Mouse (Mus musculus) left cerebral cortex, postnatal 10 days (tissue): ENCODE results near the gene Zfp445. TPM values are rescaled to one million over a fixed set of nuclear protein-coding genes. Genes with fewer than 3 reads are reported as not detected.
"Not testable (repeated sequence)": the region's sequence is repeated elsewhere in the genome, so short reads cannot be mapped to it uniquely, and the experiment has no call there.

Experiments used
- DNase-seq, 2 experiments: peaks; one replicate each; pipeline ENCODE4 v3.0.0; 2021 to 2022; ENCODE audit warnings: low spot score in 2 of 2, mixed read lengths in 1 of 2; ENCODE audit errors: extremely low spot score in 1 of 2
- intact Hi-C: fragments of 180-260 bp; cut with DNase I; formaldehyde crosslinking; loops from one replicate; pipeline ENCODE4 v1.15.1; 2025
- total RNA-seq, 2 experiments: library from RNA; stranded (reverse); gene quantifications; 2 replicates each; pipeline ENCODE4 v1.2.3; 2021

Gene Zfp445
- 100 to 1,000 TPM; 166 to 172 TPM for total RNA-seq

DNA sequence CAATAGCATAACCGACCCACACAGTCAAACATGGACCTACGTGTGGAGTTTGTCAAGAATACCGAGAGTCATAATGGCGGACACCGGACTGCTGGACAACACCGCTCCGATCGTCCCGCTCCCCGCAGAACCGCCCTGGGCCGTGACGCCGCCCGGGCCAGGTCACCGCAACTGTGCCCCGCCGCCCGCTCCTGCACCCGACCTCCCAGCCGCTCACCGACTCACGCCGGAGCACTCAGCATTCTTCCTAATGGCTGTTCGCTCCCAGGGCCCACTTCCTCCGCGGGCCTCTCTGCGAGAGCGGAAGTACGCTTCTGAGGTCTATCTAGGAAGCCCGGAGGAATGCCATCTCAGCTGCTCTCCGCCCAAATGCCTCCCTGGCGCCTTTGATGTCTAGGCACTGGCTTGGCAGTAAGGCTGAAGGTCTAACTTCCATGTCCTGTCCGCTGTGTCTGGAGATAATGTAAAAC is at the start of gene Zfp445:
Gene Zfp445, minus strand, starts transcription at position 310 of the 470 bp plus-strand sequence.
- intact Hi-C loops, result no loop called here
- peak; percentile 69 to 84 for DNase-seq

DNA sequence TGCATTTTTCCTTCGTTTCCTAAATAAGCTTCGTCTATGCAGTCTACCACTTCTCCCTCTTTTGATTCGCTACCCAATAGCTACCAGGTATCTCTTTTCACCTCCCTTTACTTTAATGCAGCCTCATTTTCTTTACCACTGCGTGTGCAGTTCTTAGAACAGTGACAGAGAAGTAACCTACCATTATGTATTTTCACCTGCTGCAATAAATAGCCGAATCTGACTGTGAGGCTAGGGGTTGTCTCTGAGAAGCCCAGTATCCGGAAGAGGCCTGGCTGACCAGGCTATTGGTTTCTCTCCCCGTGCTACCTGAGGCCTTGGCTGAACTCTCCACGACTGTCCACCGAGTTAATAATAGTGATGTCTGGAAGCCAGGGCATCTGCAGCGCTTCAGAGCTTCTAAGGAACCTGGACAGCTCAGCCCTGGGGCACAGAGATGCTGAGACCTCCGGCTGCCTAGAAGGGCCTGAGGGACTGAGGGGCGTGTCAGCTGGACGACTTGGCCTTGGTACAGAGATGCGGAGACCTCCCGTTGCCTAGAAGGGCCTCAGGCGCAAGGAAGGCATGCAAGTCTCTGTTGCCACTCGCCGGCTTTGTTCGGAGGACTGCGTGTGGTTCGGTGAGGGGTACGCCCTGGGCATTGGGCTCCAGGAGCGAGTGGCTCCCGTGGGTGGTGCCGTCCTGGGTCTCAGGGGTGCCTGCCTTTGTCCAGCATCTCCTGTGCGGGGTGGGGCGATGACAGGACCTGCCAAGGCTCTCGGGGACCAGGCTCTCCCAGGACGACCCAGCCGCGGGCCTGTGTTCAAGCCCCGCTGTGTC is 37.1 kb upstream of the Zfp445 start:
- intact Hi-C loops, result no loop called here
- DNase-seq, result peak; percentile 46 to 85

DNA sequence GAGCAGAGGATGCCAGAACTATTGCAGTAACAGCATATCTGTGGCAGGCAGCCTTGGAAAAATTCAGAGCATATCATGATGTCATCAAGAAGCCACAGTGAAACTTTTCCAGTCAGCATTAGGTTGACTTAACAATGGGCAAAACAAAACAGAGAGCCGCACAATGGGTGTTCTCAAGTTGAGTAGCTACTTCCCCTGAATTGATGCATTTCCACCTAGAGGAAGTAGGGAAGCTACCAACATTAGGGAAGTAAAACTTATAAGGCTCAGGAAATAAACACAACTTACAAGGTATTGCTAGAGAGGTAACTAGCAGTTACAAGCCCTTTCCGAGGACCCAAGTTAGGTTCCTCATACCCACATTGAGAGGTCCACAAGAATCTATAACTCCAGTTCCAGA is 35.2 kb upstream of the Zfp445 start:
- no peak for DNase-seq
- intact Hi-C loops, result no loop called here

DNA sequence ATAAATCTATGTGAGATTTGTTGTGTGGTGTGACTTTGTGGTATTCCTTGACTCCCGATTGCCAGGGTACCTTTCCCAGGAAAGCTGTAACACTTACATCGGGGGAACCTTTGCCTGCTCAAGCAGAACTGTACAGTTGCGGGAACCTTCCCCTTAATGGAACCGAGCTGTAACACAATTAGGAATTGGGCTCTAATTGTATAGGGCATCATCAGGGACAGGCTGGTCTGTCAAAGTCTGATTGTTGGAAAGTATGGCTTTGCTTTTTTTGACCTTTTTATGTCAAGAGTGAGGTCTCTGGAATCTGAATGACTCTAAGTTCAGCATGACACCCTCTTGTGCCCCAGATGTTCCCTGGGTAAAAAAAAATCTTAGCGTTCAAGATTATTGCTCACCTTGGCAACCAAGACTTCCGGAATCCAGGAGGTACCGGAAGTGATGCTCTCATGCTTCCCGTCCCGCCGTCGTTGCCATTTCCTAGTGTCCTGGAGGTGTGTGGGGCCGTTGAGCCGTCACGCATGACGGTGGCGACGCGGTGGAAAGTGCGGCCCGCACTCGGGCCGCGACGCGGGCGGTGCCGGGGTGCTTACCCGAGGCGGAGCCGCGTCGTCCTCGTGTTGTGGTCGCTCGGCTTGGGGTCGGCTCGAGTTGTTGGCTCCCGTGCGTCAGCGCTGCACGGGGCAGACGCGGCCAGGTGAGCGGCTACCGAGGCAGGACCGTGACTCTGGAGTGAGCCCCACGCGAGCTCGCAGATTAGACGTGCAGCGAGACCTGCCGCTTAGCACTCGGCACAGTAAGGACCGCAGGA is 20.8 kb upstream of the Zfp445 start:
- intact Hi-C loops, result no loop called here
- peak; percentile 57 to 72 for DNase-seq

DNA sequence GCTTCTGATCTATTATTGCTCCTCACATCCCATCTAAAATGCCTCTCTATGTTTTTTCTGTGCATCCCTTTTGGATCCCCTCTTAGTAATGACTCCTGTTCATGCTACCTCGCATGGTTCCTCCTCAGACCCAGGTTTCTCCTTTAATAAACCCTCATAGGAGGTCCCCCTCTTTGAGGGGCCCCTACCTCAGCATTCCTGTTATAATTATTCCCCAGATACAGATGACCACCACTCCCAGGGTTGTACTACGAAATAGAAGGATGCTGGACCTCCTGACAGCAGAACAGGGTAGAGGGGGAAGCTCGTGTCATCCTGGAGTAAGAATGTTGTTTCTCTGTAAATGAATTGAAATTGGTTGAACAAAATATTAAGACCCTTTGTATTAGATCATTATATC is 19.6 kb upstream of the Zfp445 start, which contains the start of gene Zkscan7:
Gene Zkscan7, plus strand, starts transcription at position 301 of the 400 bp plus-strand sequence.
- intact Hi-C loops, result no loop called here
- no peak for DNase-seq

DNA sequence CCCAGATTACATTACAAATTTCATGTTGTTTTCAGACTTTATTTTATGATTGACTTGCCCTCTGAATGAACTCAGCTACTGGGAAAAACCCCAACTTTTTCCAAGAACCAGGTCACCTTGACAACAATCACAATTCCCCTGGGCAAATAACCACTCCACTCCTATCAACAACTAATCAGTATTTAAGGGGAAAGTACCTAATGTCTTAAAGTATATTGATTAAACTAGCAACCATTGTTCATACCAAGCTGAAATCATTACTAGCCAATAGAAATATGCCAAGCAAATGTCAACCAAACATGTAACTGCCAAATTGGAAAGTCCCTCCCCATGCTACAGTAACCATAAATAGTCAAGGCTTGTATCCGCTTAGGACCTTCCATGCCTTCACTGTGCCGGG is 9.3 kb upstream of the Zfp445 start:
- DNase-seq, result no peak
- intact Hi-C loops, result no loop called here

DNA sequence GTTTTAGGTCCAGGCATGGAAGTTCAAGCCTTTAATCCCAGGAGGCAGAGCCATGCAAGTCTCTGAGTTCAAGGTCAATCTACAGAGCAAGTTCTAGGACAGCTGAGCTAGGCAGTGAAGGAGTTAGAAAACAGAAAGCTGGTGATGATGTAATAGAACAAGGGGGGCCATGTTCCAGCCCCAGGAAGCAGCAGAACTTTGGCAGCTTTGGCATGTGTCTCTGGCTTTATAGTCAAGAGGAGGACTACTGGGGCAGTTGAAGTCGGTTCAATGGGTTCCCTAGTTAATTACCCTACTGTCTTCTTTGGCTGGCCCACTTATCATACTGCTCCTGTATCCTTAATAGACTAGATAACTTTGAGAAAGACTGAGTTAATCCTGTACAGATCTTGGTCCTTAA is 8.8 kb upstream of the Zfp445 start:
- intact Hi-C loops, result no loop called here
- no peak for DNase-seq

DNA sequence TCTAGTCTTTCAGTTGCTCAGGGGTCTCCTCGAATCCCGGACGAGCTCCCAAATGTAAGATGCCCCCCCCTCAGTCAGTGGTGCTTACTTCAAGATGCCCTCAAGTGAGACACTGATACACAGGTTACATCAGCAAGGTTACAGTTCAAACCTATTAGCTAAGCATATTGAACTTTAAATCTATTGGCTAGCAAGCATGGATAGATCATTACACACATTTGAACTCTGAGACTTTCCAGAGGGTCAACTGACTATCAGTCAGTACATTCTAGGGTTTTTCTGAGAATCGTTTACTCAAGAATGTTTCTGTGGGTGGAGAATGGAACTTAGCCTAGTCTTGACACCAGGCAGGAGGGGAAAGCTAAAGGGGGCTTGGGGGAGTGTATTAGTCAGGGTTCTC is 6.8 kb upstream of the Zfp445 start:
- DNase-seq, result no peak
- intact Hi-C loops, result no loop called here

DNA sequence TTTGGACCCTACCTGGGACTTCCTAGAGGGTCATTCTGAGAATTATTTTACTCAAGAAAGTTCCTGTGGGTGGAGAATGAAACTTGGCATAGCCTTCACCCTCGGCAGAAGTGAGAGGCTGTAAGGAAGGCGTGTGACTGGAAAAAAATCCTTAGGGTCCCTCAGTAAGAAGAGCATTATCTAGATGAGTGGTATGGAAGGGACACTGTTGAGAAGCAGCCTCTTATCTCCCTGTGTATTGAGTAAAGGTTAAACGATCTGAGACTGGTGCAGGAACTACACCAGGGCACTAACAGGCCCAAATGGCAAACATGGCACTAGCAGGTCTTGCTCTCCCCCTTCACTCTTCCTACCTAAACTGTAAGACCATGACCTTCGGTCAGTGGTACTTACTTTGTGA is 386 bp upstream of the Zfp445 start:
- intact Hi-C loops, result no loop called here
- no peak for DNase-seq

DNA sequence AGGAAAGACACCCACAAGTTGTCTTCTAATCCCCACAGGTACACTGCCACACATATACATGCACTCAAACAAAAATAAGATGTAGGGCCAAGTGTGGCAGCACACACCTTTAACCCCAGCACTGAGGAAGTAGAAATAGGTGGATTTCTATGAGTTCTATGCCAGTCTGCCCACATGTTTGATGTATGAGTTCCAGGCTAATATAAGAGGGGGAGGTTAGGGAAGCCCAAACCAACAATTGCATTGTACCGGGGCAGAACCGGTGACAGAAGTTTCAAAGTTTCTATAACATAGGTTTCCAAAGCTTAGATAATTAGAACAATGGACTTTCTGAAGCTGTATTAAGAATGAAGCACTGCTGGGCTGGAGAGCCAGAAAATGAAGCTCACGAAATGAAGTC is 958 bp downstream of the Zfp445 start:
- DNase-seq, result no peak
- intact Hi-C loops, result no loop called here

DNA sequence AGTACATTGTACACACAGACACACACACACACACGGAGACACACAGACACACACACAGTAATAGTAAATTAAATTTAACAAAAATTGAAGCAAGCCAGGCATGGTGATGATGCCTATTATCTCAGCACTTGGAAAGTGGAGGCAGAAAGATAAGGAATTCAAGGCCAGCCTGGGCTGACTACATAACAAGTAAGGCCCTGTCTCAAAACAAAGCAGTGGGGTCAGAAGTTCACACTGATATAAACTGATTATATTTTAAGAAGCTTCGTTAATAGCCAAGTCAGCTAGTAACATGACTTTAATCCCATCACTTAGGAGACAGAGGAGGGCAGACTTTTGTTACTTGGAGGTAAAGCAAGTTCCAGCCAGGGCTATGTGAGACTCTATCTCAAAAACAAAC is 2.1 kb downstream of the Zfp445 start:
- intact Hi-C loops, result no loop called here
- no peak for DNase-seq

DNA sequence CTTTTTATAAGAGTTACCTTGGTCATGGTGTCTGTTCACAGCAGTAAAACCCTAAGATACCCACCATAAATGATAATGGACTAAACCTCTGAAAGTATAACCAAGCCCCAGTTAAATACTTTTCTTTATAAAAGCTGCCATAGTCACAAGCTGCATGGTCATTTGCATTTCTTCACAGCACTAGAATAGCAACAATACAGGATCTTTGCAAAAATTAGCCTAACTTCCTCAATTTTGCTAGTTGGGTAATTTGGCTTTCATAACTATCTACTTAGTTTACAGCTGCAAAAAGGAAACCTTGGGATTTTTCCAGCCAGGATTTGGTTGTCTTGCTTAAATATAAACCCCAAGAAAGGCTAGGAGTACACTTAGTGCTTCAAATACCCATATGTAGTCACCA is 5.1 kb downstream of the Zfp445 start:
- intact Hi-C loops, result no loop called here
- DNase-seq, result no peak

DNA sequence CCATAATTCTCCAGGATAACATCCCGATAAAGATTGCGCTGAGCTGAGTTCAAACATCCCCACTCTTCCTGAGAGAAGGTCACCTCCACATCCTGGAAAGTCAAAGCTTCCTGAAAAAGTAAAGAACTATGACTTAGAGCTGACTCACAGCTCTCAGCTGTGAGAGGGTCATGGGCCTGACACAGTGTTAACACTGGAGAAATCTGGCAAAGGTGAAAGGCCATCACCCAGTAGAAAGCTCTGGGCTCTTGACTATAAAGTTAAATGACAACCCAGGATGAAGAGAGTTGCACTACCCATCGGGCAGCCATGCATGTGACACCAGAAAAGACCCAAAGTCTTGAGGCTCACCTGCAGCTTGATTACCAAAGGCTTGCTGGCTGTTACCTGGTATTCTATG is 9.1 kb downstream of the Zfp445 start:
- intact Hi-C loops, result no loop called here
- no peak for DNase-seq

DNA sequence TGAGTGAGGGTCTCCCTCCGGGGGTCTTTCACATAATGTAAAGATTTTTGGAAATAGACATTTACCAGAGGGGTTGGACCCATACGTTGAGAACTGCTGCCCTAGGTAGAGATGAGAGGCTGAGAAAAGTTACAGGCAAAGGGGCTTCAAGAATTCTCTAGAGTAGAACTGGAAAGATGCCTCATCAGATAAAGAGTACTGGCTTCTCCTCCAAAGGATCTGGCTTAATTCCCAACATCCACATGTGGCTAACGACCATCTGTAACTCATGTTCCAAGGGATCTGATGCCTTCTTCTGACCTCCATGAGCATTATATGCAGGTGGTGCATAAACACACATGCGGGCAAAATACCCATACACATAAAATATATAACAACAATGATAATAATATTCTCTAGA is 10.2 kb downstream of the Zfp445 start:
- no peak for DNase-seq
- intact Hi-C loops, result no loop called here

DNA sequence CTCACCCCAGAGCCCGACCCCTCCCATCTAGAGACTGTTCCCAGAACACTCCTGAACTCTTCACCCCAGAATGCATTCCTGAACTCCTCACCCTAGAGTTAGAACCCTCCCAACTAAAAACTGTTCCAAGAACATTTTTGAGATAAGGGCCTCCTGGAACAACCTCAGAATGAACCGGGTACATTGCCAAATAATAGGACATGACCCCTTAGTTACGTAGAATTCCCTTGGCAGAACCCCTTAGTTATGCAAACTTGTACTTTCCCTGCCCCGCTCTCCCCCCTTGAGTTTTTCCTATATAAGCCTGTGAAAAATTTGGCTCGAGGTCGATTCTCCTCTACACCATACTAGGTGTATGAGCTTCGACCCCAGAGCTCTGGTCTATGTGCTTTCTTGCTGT is 10.7 kb downstream of the Zfp445 start:
- intact Hi-C loops, DNase-seq: not testable (repeated sequence)

DNA sequence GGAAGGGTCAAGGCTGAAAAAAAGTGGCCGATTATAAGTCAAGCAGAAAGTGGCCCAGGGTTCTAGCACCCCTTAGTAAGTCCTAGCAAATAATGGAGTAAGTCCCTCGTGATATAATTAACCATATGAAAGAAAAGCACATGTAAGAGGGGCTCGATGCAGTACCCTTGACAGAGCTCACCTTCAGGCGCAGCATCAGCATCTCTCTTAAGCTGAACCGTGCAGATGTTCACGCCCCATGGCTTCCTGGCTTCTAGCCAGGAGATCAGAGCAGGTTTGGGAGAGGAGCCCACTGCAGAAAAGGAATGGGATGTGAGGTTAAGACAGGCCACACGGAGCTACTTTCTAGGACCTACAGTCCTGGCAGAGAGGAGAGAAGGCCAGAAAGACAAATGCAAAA is 11.3 kb downstream of the Zfp445 start:
- intact Hi-C loops, result no loop called here
- no peak for DNase-seq

DNA sequence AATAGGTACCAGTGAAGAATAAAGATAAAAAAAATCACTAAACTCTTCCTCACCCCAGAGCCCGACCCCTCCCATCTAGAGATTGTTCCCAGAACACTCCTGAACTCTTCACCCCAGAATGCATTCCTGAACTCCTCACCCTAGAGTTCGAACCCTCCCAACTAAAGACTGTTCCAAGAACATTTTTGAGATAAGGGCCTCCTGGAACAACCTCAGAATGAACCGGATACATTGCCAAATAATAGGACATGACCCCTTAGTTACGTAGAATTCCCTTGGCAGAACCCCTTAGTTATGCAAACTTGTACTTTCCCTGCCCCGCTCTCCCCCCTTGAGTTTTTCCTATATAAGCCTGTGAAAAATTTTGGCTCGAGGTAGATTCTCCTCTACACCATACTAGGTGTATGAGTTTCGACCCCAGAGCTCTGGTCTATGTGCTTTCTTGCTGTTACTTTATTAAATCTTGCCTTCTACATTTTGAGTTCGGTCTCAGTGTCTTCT is 17.9 kb downstream of the Zfp445 start:
- DNase-seq, intact Hi-C loops: not testable (repeated sequence)

DNA sequence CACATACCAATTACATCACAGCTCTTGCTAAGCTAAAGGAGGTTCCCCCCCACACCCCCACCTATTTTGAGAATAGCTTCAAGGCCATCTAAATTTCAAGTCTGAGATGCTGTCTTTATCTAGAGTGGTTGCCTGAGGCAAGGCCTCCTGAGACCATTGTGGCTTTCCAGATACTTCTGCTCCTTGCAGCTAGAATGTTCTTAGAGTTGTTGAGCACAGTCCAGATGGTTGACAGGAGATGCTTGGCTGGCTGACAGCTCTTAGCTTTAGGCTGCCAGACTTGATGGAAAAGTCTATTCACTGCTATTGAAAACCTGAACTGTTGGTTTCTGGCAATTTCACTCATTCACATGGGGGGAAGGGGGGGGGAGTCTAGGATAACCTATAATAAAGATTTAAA is 19.6 kb downstream of the Zfp445 start:
- intact Hi-C loops, result no loop called here
- peak; percentile 31 to 56 for DNase-seq

DNA sequence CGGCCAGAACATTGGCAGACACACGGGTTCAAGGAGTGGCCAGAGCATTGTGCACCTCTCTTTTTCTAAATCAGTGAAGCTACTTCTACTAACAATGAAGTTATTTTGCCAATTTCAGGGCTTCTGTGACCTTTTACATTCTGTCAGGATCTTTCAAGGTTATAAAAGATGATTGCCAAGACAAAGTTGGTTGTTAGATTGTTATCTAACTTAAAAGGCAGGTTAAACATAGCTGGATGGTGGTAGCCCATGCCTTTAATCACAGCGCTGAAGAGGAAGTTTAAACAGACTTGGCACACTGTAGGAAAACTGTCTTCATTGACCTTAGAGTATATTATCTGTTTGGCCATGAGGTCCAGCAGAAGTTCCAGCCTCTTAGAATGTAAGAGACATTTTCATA is 20.2 kb downstream of the Zfp445 start:
- intact Hi-C loops, result no loop called here
- DNase-seq, result no peak

DNA sequence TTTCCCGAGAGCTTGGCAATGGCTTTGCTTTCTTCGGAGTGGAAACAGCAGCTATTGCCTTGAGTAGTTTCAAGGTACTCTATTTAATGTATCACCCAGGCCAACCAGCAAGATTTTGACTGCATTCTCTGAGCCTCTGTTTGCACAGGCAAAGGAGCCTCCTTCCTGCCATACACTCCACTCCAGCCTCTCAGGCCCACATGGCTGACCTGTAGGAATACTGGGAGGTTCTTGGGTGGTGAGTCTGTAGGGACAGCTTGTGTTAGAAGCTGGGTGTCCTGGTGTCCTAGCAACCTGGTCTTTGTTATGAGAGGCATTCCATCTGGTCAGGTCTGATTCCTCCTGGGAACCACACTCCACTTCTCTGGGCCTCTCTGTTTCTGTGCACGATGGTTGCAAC is 22.0 kb downstream of the Zfp445 start, which contains the start of gene Gm35549:
Gene Gm35549, minus strand, starts transcription at position 276 of the 400 bp plus-strand sequence.
- intact Hi-C loops, result no loop called here
- DNase-seq, result no peak
